Mouse (Mus musculus) thymus, postnatal 36 days (tissue): ENCODE measurements around the gene Mthfsl.
A peak's percentile ranks its signal among the peaks of the same experiment; 100 is the strongest.
"Not testable (repeated sequence)": the region's sequence is repeated elsewhere in the genome, so short reads cannot be mapped to it uniquely, and the experiment has no call there.

ENCODE experiments used
- DNase-seq, 2 experiments: peaks; one replicate each; pipeline ENCODE4 v3.0.0; 2022; ENCODE audit warnings: mixed read lengths in 2 of 2

Mthfsl gene

DNA sequence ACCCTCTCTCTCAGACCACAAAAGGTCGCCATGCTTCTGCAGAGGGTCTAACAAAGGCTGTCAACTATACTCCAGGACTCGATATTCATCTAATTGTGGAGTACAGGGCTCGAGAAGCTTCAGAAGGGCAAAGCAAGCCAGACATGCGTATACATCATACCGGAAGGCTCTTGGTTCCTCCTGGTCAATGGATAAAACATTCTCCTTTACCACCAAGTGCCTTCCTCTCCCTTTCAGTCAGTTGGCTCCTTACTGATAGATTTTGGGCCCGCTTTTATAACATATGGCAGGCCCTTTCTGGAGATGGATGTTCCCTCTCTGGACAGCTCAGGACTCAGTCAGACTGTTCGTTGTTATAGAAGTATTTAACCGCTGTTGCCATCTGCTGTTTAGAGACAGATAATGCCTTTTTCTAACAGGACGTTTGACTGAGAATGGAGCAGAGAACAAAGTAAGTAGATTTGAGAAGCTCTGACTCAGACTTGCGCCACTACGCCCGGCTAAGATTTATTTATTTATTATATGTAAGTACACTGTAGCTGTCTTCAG lies at the start of gene Mthfsl:
TSS of gene Mthfsl (minus strand) at position 308 of the 549 bp plus-strand sequence.
- DNase-seq = peak in 1 of 2 experiments; percentile 25

DNA sequence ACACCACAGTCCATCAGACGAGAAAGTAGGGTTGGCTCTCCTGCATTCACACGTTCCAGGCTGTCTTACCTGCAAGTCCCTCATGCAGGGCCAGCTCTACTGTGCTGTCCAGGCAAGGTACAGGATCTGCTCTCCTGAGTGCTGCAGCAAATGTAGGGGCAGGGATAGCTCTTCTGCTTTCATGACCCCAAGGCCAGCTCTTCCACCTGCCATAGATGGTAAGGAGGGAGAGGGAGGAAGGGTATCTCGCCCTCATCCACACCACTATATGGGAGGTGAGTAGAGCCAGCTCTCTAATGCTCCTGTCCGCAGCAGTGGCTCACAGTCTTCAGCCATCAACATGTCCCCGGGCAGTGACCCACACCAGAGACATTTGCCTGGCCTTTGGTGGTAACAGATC lies 49.4 kb upstream of the Mthfsl start:
- not testable (repeated sequence) for DNase-seq

DNA sequence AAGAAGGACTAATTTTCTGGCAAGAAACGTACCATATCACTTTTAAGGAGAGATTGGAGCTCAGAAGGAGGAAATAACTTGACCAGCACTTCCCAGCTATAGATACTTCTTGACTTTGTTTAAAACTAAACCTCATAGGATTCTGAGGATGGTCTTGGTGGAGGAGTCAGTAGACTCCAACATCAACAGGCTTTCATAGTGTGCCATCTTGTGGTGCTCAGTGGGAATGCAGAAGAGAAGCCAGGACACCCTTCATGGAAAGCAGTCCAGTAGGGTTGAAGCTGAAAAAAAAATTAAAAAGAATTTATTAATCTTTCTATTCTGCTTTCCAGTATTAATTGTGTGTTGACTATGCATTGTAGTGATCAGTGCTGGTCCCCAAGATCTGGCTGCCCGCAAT lies 26.6 kb upstream of the Mthfsl start:
- peak; percentile 25 to 27 for DNase-seq

DNA sequence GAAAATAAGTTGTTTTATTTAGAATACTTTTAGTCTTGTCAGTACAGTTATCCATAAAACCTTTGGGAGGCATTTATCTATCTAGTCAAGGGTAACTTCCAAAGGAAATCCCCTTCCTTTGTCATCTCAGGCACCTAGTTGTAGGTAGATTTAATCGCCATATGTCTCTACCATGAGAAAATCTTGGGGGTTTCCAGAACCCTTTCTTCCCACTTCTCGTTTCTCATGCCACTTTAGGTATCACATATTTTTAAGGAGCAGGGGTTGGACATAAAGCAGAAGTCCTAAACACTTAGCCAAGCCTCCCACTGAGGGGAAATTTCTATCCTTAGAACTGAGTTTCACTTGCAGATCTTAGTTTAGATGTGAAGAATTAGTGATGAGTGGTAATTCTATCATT lies 25.9 kb upstream of the Mthfsl start:
- DNase-seq = not testable (repeated sequence)

DNA sequence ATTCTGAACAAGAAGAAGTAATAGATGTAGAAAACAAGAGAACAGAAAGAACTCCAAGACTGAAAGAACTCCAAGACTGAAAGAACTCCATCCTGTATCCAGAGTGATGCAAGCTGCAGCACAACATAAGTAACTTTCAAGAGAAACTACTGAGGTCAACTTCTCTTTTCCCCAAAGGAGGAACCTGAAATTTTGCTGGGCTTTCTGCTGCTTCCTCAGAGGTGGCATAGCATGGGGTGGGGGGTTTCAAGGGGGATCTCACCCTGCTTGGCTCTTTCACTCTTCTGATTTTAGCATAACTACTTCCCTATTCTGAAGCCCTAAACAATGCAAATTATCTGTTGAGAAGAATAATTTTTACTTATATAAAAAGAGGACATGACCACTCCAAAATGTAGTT lies 15.2 kb upstream of the Mthfsl start:
- not testable (repeated sequence) for DNase-seq

DNA sequence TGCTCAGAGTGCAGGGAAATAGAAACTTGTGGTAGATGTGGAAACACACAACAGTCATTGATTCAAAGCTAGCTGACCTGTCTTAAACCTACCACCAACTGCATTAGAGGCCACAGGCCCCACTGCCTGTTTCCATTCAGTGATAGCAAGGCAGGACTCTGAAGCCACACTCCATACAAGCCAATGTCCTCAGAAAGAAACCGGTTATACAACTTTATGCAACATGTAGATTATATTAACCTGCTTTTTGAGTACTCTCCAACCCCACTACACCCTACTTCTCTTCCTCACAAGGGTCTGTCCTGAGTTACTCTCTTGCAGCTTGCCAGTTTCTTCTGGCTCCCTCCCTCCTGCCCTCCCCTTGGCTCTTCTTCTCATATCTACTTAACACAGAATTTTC lies 13.1 kb upstream of the Mthfsl start:
- DNase-seq = not testable (repeated sequence)

DNA sequence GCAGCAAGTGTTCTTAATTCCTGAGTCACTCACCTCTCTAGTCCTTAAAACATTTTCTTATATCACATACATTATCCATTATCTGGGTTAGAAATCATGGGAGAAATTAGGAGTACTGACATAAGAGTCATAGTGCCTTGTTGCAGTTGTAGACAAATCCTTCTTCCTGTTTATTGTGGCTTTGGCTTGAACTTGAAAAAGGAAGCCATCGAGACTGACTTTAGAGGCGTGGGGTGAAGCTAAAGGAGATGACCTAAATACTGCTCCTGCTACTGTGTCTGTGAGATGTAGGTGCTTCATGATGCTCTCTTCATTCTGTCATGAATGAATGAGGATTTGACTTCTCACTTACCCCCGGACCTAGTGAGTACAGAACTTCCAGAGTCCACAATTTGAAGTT lies 12.2 kb upstream of the Mthfsl start:
- not testable (repeated sequence) for DNase-seq

DNA sequence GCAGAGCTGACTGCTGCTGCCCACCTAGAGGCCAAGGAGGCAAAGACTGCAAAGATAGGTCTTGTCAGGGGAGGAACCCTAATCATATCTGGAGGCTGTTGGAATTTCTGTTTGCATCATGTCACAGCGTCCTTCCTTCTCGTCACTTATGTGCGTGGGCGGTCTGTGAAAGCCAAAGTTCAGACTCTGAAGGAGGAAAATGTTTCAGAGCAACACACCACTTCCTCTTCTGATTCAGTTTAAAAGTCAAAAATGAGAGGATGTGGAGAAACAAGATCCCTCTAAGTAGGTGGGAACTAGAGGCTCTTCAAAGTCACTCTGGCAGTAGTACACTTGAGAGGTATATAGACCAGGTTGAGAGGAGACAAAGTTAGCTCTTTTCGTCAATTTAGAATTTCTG lies 11.6 kb upstream of the Mthfsl start, which contains the start of gene Bcl2a1d:
TSS of gene Bcl2a1d (minus strand) at position 187 of the 400 bp plus-strand sequence.
- DNase-seq = peak; percentile 15 to 32

DNA sequence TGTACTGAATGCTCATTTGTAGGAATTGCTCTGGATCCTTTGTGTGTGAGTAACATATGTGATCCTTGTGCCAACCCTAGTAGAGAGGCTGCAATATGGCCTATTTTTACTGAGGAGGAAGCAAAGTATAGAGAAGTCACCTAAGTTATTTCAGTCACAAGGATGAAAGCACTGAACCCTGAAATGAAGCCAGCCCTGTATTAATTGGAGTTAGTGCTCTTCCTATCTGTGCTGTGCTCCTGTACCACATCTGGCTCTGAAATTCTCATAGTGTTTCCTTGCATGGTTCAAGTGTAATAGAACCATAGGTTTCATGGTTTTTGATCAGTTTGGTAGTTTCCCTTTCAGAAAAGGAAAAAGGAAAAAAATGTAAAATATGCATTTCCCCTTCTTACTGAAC lies 8.2 kb upstream of the Mthfsl start:
- DNase-seq = not testable (repeated sequence)

DNA sequence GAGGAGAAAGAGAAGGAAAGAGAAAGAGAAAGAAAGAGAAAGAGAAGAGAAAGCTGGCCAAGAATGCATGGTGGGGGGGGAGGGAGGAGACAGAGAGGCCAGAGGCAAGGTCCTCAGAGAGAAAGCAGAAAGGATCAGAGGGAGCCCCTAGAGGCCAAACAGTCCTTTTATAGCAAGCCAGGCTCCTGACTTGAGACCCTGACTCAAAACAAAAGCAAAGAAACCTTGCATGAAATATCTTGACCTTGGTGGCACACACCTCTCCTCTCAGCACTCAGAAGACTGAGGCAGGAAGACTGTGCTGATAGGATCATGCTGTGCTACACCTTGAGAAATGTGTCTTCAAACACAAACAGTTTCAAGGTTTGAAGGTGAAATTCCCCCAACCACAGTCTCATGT lies 1.5 kb upstream of the Mthfsl start:
- DNase-seq = not testable (repeated sequence)

DNA sequence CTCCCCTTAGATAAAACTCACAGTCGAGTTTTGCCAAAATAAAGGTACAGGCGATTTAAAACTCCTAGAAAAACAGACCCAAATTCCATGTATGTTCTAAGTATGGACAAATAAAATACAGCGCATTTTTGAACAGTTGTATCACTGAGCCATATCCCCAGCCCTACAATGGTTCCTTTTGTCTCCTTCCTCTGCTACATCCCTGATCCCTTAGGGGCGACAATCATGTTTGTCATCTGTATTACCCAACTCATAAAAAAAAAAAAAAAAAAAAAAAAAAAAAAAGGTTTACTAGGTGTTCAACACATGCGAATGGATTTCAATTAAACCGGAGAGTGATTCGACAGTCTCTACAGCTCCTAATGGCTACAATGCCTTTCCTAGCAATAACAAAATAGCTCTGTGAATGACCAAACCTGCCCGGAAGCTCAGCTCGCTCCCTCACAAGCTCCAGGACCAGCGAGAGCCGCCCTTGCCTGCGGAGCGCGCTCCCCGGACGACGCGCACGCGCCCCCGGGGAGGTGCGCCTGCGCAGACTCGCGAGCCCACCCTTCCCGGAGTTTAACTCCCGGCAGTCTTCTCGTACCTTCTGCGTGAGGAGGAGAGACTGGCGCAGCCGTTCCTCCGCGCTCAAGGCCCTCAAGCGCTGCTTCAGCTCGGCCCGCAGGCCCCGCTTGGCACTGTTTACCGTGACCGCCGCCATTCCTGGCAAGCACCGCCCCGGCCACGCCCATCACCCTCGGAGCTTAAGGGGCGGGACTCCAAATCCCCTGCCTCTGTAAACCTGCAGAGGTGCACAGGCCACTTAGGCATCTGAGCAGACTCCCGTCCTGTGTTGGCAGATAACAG lies 799 bp downstream of the Mthfsl start:
- peak; percentile 27 to 48 for DNase-seq

DNA sequence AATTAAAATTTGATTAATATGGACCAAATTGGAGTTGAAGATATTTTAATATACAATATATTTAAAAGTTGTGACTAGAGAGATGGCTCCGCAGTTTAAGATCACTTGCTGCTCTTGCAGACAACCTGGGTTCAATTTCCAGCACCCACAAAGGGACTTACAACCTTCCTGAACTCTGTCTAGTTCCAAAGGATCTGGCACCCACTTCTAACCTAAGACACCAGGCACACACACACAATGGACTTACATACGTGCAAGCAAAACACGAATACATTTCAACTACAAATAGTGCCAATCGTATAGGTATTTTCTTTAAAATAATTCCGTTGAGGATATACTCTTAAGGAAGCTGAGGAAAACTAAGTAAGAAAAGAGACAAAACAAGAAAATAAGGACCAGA lies 1.5 kb downstream of the Mthfsl start:
- DNase-seq = not testable (repeated sequence)

DNA sequence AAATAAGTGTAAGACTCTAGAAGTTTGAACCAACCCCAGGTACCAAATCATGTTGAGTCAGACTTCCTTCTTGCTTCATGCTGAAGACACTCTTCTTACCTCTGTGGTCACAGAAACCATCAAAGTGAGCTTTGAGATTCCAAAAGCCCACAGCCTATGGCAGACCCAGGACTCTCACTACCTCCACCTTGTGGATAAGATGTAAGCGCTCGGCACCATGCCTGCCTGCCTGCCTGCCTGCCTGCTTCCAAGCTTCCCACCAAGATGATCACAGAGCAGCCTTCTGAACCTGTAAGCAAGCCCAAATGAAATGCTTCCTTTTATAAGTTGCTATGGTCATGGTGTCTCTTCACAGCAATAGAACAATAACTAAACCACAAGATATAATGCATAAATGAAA lies 2.0 kb downstream of the Mthfsl start:
- peak; percentile 37 to 49 for DNase-seq

DNA sequence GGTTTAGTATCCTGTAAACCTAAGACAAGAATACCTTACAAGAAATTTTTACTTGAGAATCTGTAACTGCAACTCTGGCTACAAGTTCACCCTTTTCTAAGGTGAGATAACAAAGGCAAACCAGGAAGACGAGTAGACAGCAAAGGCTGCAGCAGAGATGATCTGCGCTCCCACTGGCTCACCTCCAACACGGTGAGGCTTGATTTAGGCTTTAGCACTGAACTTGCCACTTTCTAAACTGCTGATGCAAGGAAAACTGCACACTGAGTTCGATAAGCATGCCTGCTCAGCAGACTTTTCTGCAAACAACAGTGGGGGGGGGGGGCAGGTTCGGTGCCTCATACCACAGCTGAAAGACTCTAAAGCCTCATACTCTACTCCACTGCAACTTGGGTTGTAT lies 5.6 kb downstream of the Mthfsl start:
- DNase-seq = not testable (repeated sequence)

DNA sequence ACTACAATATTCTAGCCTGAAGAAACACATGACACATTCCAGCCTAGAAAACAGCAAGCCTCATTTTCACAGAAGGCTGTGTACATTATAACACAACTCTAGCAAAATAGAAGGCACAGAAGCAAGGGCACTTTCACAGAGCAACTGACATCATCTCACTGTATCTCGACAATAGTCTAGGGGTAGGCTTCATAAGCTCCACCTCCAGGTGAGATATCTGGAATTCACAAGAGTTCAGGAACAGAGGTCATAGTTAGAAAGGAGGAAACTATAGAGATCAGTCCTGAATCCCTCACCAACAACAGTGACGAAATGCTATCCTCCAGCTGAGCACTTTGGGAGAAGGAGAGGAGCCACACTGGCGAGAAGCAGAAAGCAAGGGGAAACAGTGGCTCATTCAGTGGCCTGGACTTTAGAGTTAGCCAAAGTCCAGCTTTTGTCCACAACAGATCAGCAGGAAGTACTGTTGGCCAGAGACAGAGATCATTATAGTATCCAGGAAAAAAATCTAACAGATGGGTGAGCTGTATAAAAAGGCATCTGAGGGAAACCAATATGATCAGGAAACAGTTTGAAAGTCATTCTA lies 7.8 kb downstream of the Mthfsl start:
- not testable (repeated sequence) for DNase-seq

DNA sequence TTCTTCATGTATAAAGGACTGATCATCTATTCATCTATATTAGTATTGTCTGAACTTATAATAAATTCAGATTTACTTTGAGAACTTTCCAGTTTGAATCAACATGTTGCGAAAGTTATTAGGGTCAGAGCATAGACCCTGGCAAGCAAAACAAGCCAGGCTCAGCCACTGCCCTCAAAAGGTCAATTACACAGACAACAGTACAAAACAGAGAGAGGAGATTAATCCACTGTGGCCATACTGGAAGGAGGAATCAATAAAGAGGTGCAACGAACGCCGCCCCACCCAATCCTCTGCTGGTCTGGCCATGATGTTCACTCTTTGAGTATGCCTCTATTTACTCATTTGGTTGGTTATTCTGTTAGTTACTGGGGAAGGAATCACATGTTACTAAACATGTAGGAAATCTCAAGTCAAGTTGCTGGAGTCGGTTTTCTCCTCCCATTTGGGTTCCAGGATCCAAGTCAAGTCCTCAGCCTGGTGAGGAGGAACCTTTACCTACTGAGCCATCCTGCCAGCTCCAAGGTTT lies 9.1 kb downstream of the Mthfsl start:
- DNase-seq = not testable (repeated sequence)

DNA sequence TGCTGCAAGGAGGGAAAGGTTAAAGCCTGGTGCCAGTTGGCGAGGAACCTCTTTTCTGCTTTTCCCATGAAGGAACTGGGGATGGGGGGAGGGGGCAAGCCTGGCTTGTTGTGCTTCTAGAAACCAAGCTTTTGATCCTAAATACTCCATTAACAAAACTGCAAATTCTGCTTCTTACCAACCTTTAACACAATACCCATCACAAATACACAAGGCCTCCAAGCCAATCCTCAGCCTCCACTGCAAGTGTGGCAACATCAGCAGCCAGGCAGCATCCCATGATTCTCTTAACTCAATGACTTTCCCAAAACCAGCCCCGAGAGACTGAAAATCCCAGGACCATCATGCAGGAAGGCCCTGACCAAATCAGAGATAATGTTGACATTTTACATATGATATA lies 9.7 kb downstream of the Mthfsl start:
- not testable (repeated sequence) for DNase-seq

DNA sequence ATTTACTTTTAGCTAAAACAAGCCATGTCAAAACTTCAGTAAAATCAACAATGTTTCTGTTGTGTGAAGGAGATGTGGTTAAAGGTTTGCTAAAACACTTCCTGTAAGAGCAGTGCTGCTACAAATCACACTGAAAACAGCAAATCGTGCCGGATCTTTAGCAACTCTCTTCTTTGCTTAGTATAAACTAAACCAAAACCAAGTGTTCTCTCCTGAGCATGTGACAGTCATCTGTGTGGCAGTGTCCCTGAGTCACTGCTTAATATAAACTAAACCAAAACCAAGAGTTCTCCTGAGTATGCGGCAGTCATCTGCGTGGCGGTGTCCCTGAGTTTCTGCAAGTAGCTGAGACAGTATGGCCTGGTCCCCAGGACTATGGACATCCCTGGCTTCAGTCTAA lies 10.3 kb downstream of the Mthfsl start:
- not testable (repeated sequence) for DNase-seq

DNA sequence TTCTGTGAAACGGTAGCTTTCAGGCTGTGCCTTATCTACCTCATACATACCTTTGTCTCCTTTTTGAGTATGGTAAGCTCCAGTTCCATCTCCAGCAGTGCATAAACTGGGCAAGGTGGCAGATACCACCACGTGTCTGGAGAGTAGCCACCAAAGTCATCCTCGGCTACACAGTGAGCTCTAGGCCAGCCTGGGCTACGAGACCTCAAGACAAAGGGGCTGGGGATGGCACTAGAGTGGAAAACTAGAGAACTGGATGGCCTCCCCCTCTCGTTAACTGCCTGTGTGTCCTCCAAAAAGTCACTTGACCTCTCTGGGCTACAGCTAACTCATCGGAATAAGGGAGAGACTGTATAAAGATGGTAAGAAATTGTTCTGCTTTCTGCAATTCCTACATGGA lies 10.8 kb downstream of the Mthfsl start:
- DNase-seq = no peak

DNA sequence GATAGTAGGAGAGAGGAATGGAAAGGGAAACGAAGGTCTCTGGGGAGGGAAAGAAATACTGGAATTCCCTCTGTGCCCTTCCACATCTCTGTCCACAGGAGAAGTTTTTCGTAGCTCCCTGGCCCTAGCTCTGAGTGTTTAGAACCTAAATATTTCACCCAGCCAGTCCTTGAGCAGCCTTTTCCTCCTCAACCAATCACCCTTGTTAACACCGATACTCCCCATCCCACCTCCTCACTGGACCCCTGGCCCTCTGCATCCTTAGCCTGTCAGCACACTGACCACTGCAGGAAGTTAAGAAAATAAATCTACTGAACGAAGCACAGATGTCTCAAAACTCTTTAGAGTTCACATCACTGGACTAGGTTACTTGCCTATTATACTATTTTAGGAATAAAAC lies 13.4 kb downstream of the Mthfsl start:
- DNase-seq = no peak

DNA sequence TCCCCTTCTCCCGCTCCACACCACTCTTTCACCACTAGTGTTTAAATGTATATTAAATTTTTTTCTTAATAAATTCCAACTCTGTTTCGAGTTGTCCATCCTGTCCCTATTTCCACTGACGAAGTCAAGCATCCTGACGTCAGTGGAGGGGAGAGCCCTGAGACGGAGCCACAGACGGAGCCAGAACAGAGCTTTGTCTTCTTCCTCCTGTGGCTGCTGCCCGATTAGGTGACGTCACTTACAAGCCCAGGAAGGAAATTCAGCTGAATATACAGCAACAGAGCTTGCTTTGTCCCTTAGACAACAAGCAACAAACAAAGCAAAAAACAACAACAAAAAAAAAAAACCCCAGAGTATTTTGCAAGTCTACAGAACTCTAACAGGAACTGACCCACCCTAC lies 14.9 kb downstream of the Mthfsl start:
- not testable (repeated sequence) for DNase-seq

DNA sequence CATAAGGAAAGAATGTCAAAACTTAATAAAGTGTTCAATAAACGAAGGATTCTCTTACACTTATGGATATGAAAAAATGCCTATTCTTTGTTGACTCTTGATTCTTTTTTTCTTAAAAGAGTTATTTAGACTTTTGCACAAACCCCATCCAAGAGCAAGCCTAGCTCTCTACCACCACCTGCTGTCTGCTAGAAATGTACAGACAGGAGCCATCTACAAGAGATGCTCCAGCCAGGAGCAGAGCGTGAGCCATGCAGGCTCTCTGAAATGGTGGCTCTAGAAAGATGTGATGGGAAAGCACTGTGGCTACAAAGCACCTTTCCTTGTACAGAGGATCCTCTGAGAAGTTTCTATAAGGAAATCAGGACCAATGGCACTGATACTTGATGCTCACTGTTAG lies 21.4 kb downstream of the Mthfsl start:
- not testable (repeated sequence) for DNase-seq

DNA sequence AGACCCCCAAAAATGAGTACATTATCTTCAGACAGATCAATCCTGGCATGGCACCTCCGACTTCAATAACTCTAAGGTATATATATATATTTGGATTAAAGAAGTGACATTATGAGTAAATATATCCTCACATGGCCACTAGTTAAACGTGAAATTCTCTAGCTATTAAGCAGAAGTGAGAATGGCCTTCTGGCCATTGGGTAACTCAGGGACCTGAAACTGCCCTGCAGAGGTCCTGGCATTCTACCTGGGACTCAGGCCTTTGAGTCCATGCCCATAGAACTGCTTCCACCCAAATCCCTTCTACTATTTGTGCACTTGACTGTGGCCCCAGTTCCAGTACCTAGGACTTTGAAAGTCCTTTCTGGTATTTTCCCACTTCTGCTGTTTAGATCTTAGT lies 28.8 kb downstream of the Mthfsl start:
- not testable (repeated sequence) for DNase-seq

DNA sequence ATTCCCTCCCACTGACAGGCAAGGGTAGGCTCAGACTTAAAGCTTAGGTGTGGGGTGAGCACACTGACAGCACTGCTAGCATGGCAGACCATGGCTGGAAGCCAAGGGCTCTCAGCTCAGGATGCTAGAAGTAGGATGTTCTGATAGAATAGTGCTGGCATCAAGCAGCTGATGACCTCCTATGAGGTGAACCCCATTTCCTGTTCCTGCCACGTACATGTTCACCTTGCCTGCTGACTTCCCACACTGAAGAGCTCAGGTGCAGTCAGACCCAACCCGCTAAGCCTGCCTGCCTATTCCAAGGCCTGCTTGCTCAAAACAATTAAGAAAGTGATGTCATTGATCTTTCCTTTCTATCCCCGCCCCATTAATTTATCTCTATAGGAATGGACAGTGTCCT lies 30.6 kb downstream of the Mthfsl start:
- not testable (repeated sequence) for DNase-seq
